Mouse (Mus musculus): ENCODE data around the gene Speer4c. TPM values are rescaled to one million over a fixed set of nuclear protein-coding genes. Genes with fewer than 3 reads are reported as not detected.

Gene Speer4c
- total RNA-seq, 2 experiments from 2014 or later: not detected

Other genes with a start within 250 kb of the Speer4c start
- gene Gm21149, start 237.7 kb downstream of the Speer4c start, total RNA-seq (2021): not detected
- gene Gm21190, start 185.0 kb downstream of the Speer4c start, total RNA-seq (2021): not detected
- not detected for gene Gm21083, start 136.9 kb downstream of the Speer4c start, total RNA-seq (2021)
- gene Speer4d, start 95.2 kb downstream of the Speer4c start, total RNA-seq (2021): not detected
- gene 4930572O03Rik, start 57.2 kb downstream of the Speer4c start, total RNA-seq (2021): not detected
- 100 to 1,000 TPM in 1 of 2 experiments, 10 to 100 TPM in 1; 85.7 to 140 TPM for gene Cacna2d1, start 220.4 kb upstream of the Speer4c start, total RNA-seq (2021)